Mouse (Mus musculus): ENCODE results near the gene Foxj1. TPM values are rescaled to one million over a fixed set of nuclear protein-coding genes. Genes with fewer than 3 reads are reported as not detected.
A peak's percentile ranks its signal among the peaks of the same experiment; 100 is the strongest.

Gene Foxj1
- polyA plus RNA-seq, 1 experiment from 2014 or later: 1.2 TPM

DNA sequence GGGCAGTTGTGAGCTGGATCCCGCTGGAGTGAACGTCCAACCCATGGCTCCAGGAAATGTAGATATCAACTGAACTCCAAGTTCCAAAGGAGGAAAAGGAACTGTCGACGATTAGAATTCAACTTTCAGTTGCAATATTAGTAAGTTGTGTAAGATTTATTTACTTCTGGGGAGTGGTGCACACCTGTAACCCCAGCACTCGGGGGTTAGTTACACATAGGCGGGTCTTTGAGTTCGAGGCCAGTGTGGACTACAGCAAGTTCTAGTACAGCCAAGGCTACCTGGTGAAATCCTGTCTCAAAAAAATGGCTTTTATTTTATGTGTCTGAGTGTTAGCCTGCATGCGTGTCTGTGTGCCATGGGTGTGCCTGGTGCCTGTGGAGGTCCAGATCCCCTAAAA is 18.3 kb upstream of the Foxj1 start:
- 92% methylated on average over 8 of the region's 8 CpGs for WGBS
- H3K9me3 ChIP-seq (ENCODE audit: control insufficient read depth, low read length): peaks cover 5% of the 10 kb centered on the region; the same call in 1 of the 2 replicates
- H3K4me2 ChIP-seq (replicated peaks; ENCODE audit: low read depth, low read length): no peak overlapping the region
- peaks cover 7% of the 10 kb centered on the region; the same call in 1 of the 2 replicates for H3K36me3 ChIP-seq (ENCODE audit: control insufficient read depth, insufficient read depth, low read length)
- no peak for ATAC-seq (ENCODE audit: low FRiP score, low TSS enrichment)
- no peaks in the 10 kb centered on the region for H3K4me1 ChIP-seq (ENCODE audit: control insufficient read depth, insufficient read depth, low read length)
- H3K27me3 ChIP-seq (ENCODE audit: control insufficient read depth, insufficient read depth, low read length): no peaks in the 10 kb centered on the region
- no peak overlapping the region for H3K27ac ChIP-seq (ENCODE audit: low read depth, low read length)
- no peak overlapping the region for H3K9ac ChIP-seq (ENCODE audit: low read depth, low read length)
- H3K4me3 ChIP-seq (ENCODE audit: low read length): no peak overlapping the region

DNA sequence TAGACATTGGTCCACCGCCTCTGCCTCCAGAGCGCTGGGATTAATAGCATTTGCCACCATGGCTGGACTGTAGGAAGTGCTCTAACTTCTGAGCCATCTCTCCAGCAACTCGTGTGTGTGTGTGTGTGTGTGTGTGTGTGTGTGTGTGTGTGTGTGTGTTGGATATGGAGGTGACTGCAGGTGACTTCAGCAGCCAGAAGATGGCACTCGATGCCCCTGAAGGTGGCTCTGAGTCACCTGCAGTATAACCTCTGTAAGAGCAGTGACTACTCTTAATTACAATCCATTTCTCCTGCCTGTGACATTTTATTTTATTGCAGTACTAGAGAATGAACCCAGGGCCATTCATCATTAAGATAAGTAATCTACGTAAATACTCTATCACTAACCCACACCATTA is 16.1 kb upstream of the Foxj1 start:
- Histone ChIP-seq H3K4me1 (ENCODE audit: control insufficient read depth, insufficient read depth, low read length) (no peaks in the 10 kb centered on the region), H3K27me3 (ENCODE audit: control insufficient read depth, insufficient read depth, low read length) (no peaks in the 10 kb centered on the region), H3K36me3 (ENCODE audit: control insufficient read depth, insufficient read depth, low read length) (peaks cover 16% of the 10 kb centered on the region), H3K9me3 (ENCODE audit: control insufficient read depth, low read length) (peaks cover 5% of the 10 kb centered on the region; the same call in 1 of the 2 replicates), H3K4me2 (replicated peaks; ENCODE audit: low read depth, low read length) (no peak overlapping the region), H3K27ac (ENCODE audit: low read depth, low read length) (no peak overlapping the region), H3K4me3 (ENCODE audit: low read length) (no peak overlapping the region), H3K9ac (ENCODE audit: low read depth, low read length) (no peak overlapping the region)
- WGBS: 83% methylated on average over 5 of the region's 5 CpGs
- no peak for ATAC-seq (ENCODE audit: low FRiP score, low TSS enrichment)

DNA sequence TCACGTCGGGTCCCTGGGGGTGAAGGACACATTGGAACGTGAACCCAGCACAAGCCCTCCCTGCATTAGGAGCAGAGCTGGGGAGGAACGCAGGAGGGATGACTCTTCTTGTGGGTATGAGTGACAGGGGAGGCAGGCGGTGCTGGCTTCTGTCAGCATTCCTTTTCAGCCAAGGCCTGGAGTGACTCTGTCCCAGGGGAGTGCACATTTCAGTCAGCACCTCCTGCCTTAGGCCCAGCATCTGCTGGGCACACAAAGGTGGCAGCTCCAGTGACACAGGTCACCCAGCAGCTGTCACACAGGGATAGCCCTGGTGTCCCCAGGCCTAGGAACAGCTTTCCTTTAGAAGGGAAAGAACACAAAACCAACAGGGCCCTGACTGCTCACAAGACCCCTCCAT is 12.8 kb upstream of the Foxj1 start:
- Histone ChIP-seq H3K4me2 (replicated peaks; ENCODE audit: low read depth, low read length) (no peak overlapping the region), H3K27ac (ENCODE audit: low read depth, low read length) (no peak overlapping the region), H3K4me3 (ENCODE audit: low read length) (no peak overlapping the region), H3K36me3 (ENCODE audit: control insufficient read depth, insufficient read depth, low read length) (peaks cover 19% of the 10 kb centered on the region), H3K9ac (ENCODE audit: low read depth, low read length) (no peak overlapping the region), H3K9me3 (ENCODE audit: control insufficient read depth, low read length) (no peaks in the 10 kb centered on the region), H3K27me3 (ENCODE audit: control insufficient read depth, insufficient read depth, low read length) (no peaks in the 10 kb centered on the region), H3K4me1 (ENCODE audit: control insufficient read depth, insufficient read depth, low read length) (0 out of 2 replicates have a peak, but pooled peaks cover under 1% of the 10 kb centered on the region)
- 79% methylated on average over 5 of the region's 5 CpGs for WGBS
- no peak for ATAC-seq (ENCODE audit: low FRiP score, low TSS enrichment)

DNA sequence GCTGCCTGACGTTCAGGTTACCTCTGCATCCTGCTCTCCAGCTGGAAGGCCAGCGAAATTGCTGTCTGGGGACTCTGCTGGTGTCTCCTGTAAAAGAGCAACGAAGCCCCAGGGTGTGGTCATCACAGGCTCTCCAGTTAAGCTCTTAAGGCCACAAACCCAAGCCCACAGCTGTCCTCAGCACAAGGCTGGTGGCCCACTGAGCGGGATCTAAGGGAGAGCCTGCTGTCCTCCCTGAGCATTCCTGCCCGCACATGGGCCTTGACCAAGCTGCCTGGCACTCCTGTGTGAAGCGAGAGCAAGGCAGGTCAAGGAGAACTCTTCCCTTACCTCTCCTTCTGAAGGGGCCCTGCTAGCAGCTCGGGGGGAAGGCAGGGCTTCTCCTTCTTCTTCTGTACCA is 11.8 kb upstream of the Foxj1 start:
- 0 out of 2 replicates have a peak, but pooled peaks cover 8% of the 10 kb centered on the region for H3K4me1 ChIP-seq (ENCODE audit: control insufficient read depth, insufficient read depth, low read length)
- WGBS: 78% methylated on average over 7 of the region's 7 CpGs
- no peak overlapping the region for H3K9ac ChIP-seq (ENCODE audit: low read depth, low read length)
- peaks cover 19% of the 10 kb centered on the region for H3K36me3 ChIP-seq (ENCODE audit: control insufficient read depth, insufficient read depth, low read length)
- no peak overlapping the region for H3K27ac ChIP-seq (ENCODE audit: low read depth, low read length)
- H3K4me2 ChIP-seq (replicated peaks; ENCODE audit: low read depth, low read length): no peak overlapping the region
- no peaks in the 10 kb centered on the region for H3K27me3 ChIP-seq (ENCODE audit: control insufficient read depth, insufficient read depth, low read length)
- no peak overlapping the region for H3K4me3 ChIP-seq (ENCODE audit: low read length)
- no peak for ATAC-seq (ENCODE audit: low FRiP score, low TSS enrichment)
- H3K9me3 ChIP-seq (ENCODE audit: control insufficient read depth, low read length): no peaks in the 10 kb centered on the region

DNA sequence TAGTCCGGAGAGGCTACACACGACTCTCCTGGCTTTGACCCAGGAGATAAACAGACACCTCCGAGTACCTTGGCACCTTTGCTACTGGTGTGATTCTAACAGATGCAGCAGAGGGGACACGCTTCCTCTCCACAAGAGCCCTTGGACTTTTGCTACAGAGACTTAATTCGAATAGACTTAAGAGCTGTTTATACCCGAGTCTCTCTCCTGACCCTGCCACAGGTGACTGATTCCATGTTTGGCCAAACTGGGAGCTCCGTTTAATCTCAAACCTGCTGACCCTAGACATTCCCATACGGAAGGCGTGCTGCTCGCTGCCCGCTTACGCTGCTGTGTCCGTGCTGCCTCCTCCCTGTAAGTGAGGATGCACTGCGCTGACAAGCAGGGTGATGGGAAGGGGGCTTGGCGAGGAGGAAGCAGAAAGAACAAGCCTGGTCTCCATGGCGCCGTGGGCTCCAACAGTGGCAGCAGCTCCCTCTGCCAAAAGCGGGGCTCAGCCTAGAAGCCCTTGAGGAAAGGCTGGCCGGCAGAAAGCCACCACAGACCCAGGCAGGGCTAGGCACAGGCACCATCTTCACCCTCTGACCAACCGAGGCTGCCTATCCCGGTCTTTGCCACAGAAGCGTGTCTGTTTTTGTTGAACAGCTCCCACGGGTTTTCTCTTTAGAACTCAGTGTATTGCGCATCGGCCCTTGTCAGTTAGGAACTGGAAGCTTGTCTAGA is 7.0 kb upstream of the Foxj1 start:
- Histone ChIP-seq H3K4me1 (ENCODE audit: control insufficient read depth, insufficient read depth, low read length) (peaks cover 14% of the 10 kb centered on the region; the same call in 1 of the 2 replicates), H3K36me3 (ENCODE audit: control insufficient read depth, insufficient read depth, low read length) (peaks cover 12% of the 10 kb centered on the region), H3K27ac (ENCODE audit: low read depth, low read length) (no peak overlapping the region), H3K9ac (ENCODE audit: low read depth, low read length) (no peak overlapping the region), H3K4me3 (ENCODE audit: low read length) (no peak overlapping the region), H3K27me3 (ENCODE audit: control insufficient read depth, insufficient read depth, low read length) (no peaks in the 10 kb centered on the region; the same call in 1 of the 2 replicates), H3K4me2 (replicated peaks; ENCODE audit: low read depth, low read length) (0 out of 2 replicates have a peak overlapping the region, but pooled peaks have one; percentile 0), H3K9me3 (ENCODE audit: control insufficient read depth, low read length) (no peaks in the 10 kb centered on the region)
- 45% methylated on average over 25 of the region's 25 CpGs for WGBS
- no peak for ATAC-seq (ENCODE audit: low FRiP score, low TSS enrichment)

DNA sequence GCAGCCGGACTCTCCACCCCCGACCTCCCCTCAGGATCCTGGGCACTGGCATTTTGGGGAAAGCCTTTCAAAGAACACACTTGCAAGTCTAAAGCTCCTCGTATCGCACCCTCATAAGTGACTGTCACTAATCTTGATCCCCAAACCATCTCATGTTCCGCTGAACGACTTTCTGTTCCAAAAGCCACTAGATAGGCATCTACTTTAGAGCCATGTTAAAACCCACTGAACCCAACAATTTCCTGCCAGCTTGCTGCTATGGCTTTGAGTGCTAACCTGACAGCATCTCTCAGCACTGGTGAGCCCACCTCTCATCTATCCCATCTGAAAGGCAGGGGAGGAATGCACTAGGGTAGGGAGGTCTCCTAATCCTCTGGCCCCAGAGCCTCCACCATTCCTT is 2.3 kb upstream of the Foxj1 start:
- ATAC-seq (ENCODE audit: low FRiP score, low TSS enrichment): no peak
- Histone ChIP-seq H3K4me3 (ENCODE audit: low read length) (no peak overlapping the region), H3K9me3 (ENCODE audit: control insufficient read depth, low read length) (no peaks in the 10 kb centered on the region), H3K4me1 (ENCODE audit: control insufficient read depth, insufficient read depth, low read length) (peaks cover 30% of the 10 kb centered on the region), H3K36me3 (ENCODE audit: control insufficient read depth, insufficient read depth, low read length) (no peaks in the 10 kb centered on the region), H3K9ac (ENCODE audit: low read depth, low read length) (no peak overlapping the region), H3K27ac (ENCODE audit: low read depth, low read length) (no peak overlapping the region), H3K4me2 (replicated peaks; ENCODE audit: low read depth, low read length) (no peak overlapping the region), H3K27me3 (ENCODE audit: control insufficient read depth, insufficient read depth, low read length) (peaks cover 16% of the 10 kb centered on the region)
- WGBS: 62% methylated on average over 6 of the region's 6 CpGs

DNA sequence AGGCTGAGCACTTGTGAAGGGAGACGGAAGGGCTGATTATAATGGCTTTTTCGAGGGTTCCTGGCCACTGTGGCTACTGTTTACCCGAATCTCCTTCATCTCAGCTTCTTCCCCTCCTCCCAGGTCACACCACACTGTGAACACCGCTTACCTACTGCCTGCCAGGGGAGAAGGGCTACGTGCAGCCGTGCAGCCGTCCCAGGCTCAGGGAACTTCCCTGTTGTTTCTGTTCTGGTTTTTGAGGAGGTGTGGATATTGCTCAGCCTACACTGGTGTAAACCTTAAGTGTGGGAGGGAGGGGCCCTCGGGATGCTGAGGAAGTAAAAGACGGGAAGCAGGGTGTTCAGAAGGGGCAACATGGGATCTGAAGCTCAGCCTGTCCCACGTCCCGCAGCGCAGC is 1.8 kb upstream of the Foxj1 start:
- H3K9me3 ChIP-seq (ENCODE audit: control insufficient read depth, low read length): no peaks in the 10 kb centered on the region
- H3K27ac ChIP-seq (ENCODE audit: low read depth, low read length): no peak overlapping the region
- no peak overlapping the region; the same call in 1 of the 2 replicates for H3K4me3 ChIP-seq (ENCODE audit: low read length)
- H3K9ac ChIP-seq (ENCODE audit: low read depth, low read length): no peak overlapping the region
- peaks cover 32% of the 10 kb centered on the region for H3K4me1 ChIP-seq (ENCODE audit: control insufficient read depth, insufficient read depth, low read length)
- ATAC-seq (ENCODE audit: low FRiP score, low TSS enrichment): no peak
- no peaks in the 10 kb centered on the region for H3K36me3 ChIP-seq (ENCODE audit: control insufficient read depth, insufficient read depth, low read length)
- 33% methylated on average over 12 of the region's 12 CpGs for WGBS
- peaks cover 16% of the 10 kb centered on the region for H3K27me3 ChIP-seq (ENCODE audit: control insufficient read depth, insufficient read depth, low read length)
- H3K4me2 ChIP-seq (replicated peaks; ENCODE audit: low read depth, low read length): no peak overlapping the region

DNA sequence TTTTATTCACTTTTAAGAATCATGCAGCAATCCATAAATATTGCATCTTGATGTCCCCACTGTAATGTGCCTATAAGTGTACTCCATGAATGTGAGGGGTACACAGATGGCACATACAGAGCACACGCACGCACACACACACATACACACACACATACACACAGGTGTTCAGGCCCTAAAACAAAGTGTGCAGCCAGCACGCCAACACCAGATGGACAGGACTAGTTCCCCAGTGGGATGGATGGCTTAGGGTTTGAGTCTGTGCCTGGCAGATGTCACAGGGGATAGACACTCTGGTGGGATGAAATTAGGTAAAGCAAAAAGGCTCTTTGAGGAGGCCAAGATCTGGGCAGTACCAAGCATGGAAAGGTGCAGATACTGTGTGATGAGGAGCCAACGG is 1.2 kb upstream of the Foxj1 start:
- WGBS: 83% methylated on average over 4 of the region's 4 CpGs
- peak overlapping the region; percentile 95; the same call in 1 of the 2 replicates for H3K4me2 ChIP-seq (replicated peaks; ENCODE audit: low read depth, low read length)
- H3K36me3 ChIP-seq (ENCODE audit: control insufficient read depth, insufficient read depth, low read length): no peaks in the 10 kb centered on the region
- no peak overlapping the region for H3K4me3 ChIP-seq (ENCODE audit: low read length)
- H3K27ac ChIP-seq (ENCODE audit: low read depth, low read length): no peak overlapping the region
- no peak overlapping the region for H3K9ac ChIP-seq (ENCODE audit: low read depth, low read length)
- ATAC-seq (ENCODE audit: low FRiP score, low TSS enrichment): no peak
- H3K9me3 ChIP-seq (ENCODE audit: control insufficient read depth, low read length): no peaks in the 10 kb centered on the region
- H3K27me3 ChIP-seq (ENCODE audit: control insufficient read depth, insufficient read depth, low read length): peaks cover 16% of the 10 kb centered on the region
- peaks cover 38% of the 10 kb centered on the region for H3K4me1 ChIP-seq (ENCODE audit: control insufficient read depth, insufficient read depth, low read length)

DNA sequence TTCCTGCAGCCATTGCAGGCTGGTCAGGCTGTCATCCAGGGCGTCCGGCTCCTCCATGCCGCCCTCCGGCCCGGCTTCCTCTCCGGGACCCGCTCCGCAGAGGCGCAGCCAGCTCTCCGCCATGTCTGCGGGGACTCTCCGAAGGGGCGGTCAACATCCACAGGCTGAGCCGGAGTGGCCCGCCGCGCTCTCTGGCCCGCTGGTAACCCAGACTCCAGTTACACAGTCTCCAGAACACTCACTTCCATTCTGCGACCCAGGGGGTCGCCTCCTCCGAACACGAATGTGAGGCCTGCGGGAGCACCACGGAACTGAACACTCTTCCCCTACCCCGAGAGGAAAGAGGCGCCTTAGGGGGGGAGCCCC is 799 bp downstream of the Foxj1 start:
- H3K4me2 ChIP-seq (replicated peaks; ENCODE audit: low read depth, low read length): peak overlapping the region; percentile 95
- H3K4me1 ChIP-seq (ENCODE audit: control insufficient read depth, insufficient read depth, low read length): peaks cover 49% of the 10 kb centered on the region
- H3K4me3 ChIP-seq (ENCODE audit: low read length): peak overlapping the region; percentile 54
- peak overlapping the region; percentile 32; the same call in 1 of the 2 replicates for H3K9ac ChIP-seq (ENCODE audit: low read depth, low read length)
- no peaks in the 10 kb centered on the region for H3K36me3 ChIP-seq (ENCODE audit: control insufficient read depth, insufficient read depth, low read length)
- H3K27me3 ChIP-seq (ENCODE audit: control insufficient read depth, insufficient read depth, low read length): peaks cover 16% of the 10 kb centered on the region
- WGBS: 5% methylated on average over 26 of the region's 26 CpGs
- H3K9me3 ChIP-seq (ENCODE audit: control insufficient read depth, low read length): no peaks in the 10 kb centered on the region
- no peak overlapping the region for H3K27ac ChIP-seq (ENCODE audit: low read depth, low read length)
- ATAC-seq (ENCODE audit: low FRiP score, low TSS enrichment): no peak
